Mouse (Mus musculus): ENCODE measurements at regions not wholly inside any gene's neighbourhood (a gene's known extent, or its start where the extent isn't known, plus 50 kb on each side); places are given as distances from the start of the nearest gene placed in this dataset.

DNA sequence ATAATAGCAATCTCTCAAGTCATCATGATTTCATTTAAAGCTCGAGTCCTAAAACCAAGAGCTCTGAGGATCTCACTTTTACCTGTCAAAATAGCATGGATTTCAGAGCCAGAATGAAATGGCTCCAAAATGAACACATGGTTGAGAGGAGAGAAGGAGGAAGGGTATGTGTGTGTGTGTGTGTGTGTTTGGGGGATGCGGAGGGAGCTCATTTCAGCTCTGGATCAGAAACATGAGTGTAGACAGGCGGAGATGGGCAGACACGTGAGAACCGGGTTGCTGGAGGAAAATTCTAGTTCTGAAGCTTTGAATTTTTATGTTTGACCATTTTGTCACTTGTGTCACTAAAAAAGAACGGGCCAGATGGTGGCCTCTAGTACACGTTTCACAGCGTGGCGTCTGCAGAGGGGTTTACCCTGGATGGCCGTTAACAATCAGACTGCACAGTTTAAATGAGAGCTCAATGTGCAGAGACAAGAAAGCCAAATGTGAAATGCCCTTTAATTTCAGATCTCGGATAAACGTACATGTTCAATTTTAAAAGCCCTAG is 232.5 kb upstream of the Tbc1d5 start:
- TF ChIP-seq ZNF384 (IDR thresholded peaks at IDR 0.05; ENCODE audit: low read depth, low read length) = no peak
- no peak for TF ChIP-seq CHD2 (IDR thresholded peaks at IDR 0.05; ENCODE audit: low read depth, low read length)
- TF ChIP-seq HCFC1 (IDR thresholded peaks at IDR 0.05; ENCODE audit: borderline replicate concordance, insufficient read depth, low read length) = no peak
- TF ChIP-seq MAFK (IDR thresholded peaks at IDR 0.05; ENCODE audit: insufficient read depth, low read depth, low read length) = no peak
- no peak for TF ChIP-seq ZC3H11A (IDR thresholded peaks at IDR 0.05; ENCODE audit: borderline replicate concordance, low read depth, low read length)

All from ES-E14 (cell line).